Mouse (Mus musculus) ES-E14 (cell line): ENCODE measurements around the gene Tecpr1.

Experiments used
- HCFC1 ChIP-seq: IDR thresholded peaks from 2 replicates; pipeline ENCODE4 v1.6.1; 2012; ENCODE audit warnings: low read length, inconsistent platforms, borderline replicate concordance; ENCODE audit not compliant: insufficient read depth
- MAFK ChIP-seq: IDR thresholded peaks from 2 replicates; pipeline ENCODE4 v1.6.1; 2014; ENCODE audit warnings: mild to moderate bottlenecking, low read depth, low read length, inconsistent platforms; ENCODE audit not compliant: insufficient read depth
- ZC3H11A ChIP-seq: IDR thresholded peaks from 2 replicates; pipeline ENCODE4 v1.6.1; 2012; ENCODE audit warnings: low read depth, mild to moderate bottlenecking, inconsistent platforms, low read length, borderline replicate concordance
- ZNF384 ChIP-seq: IDR thresholded peaks from 2 replicates; pipeline ENCODE4 v1.6.1; 2012; ENCODE audit warnings: low read depth, low read length, inconsistent platforms

DNA sequence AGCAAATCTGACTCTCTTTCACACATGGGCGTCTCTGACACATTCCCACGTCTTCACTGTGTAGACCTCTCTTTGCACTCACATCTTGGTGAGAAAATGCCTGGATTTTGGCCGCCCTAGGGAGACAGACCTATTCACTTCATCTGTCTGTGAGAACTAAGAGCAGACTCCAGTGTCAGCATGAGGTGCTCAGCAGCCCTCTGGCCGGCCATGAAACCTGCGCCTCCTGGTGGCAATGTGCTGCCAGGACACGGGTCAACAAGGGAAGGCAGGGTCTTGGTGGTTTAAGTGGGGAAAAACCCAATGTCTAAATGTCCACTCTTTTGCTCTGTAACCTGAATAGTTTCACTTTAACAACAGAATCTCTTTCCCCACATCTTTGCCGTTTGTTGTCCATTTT, 9.0 kb downstream of the Tecpr1 start:
- no peak for TF ChIP-seq HCFC1
- TF ChIP-seq MAFK, result no peak
- no peak for TF ChIP-seq ZC3H11A
- TF ChIP-seq ZNF384, result no peak
